Mouse (Mus musculus) urinary bladder, postnatal 25 days (tissue): ENCODE results near the gene Il17f.
"Not testable (repeated sequence)": the region's sequence is repeated elsewhere in the genome, so short reads cannot be mapped to it uniquely, and the experiment has no call there.

Experiments used
- DNase-seq: peaks from one replicate; pipeline ENCODE4 v3.0.0; 2022; ENCODE audit warnings: low spot score

The Il17f gene

DNA sequence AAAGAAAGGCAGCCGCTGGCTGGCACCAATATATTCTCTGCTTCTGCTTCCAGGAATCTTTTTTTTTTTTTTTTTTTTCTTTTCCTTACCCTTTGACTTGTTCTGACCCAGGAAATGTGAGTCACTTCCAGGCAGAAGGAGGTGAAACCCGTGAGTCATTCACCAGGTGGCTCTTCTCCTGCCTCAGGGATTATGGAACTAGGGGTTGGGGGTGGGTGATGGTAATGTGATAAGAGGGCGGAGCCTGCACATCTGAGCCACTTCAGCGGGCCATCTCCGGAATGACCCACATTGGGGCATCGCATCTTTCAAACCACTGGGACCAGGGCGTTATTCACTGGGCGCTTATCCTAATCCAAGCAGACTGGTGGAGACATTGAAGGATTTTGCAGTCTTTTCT lies 3.4 kb downstream of the Il17f start:
- no peak for DNase-seq

DNA sequence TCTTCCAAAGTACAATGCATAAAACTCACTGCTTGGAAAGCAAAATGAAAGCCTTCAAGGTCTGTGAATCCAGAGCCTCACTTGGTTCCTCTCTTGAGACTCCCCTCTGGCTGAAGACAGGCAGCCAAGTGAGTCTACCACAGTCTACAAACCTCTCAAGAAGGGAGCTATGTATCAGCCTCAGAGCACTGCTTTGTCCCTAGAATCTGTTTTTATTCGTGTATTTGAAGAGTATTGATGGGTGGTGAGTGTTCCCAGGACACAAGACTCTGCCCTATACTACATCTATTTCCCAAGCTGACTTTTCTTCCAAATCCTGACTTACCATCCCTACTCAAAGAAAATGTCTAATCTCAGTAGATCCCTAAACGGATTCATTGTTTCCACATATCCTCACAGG lies 12.1 kb downstream of the Il17f start:
- DNase-seq: no peak

DNA sequence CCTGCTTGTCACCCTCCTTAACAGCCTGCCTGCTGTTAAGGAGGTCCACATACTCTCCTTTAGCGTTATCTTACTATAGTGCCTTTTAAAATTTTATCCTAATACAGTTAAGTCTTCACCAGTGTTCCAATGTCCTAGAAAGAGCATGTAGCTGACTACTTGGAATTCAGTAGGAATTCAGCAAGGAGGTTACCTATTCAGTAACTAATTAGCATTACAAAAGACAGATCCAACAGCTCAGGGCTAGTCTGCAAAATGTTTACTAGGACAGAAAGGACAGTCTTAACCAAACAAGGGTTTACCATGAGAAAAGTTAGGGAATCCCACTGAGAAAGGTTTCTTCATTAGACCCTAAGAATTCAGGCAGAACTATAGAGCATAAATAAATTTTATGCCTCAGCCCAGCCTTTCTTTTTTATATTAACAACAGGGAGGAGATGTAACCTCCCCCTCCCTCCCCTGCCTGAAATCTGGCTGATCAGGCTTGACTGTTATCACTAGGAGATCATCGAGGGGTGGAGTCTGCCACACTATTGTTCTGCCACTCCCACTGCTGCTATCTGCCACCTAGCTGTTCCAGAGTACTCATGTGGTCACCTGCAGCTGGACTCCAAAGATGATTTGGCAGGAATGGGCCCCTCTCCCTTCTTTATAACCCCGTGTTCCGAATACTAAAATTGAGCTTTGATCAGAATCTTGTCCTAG lies 16.2 kb downstream of the Il17f start:
- DNase-seq: not testable (repeated sequence)

DNA sequence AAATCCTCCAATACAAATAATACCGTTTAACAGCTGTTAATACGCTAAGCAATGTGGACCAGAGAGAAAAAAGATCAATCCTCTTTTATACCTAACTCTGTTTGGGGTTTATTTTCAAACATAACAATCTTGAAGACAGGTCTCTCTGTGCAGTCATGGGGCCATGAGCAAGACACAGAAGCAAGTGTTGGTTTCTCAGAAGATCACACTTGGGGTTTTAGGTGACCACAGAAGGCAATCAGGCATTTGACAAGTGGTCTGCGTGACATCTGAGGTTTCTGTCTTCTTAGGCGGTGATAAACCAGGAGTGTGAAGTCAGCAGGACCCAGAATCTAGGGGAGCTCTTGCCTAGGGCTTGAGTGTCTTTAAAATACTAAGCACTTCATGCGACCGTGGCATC lies 23.9 kb downstream of the Il17f start:
- no peak for DNase-seq

DNA sequence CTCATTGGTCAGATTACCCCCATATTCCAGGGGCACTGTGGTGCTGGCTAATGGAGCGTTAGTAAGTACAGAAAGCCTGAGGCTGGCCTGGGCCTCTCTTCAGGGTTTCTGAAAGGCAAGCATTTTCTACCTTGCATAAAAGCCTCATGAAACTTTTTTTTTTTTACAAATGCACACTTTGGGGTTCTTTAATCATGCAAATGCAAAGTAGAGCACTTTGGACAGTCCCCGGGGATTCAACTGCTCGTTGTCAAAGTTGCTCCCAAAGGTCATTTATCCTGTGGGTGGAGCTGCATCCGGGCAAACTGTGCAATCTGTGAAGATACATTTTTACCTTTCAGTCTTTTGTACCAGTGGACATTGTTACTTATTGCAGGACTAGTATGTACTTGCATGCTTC lies 29.0 kb downstream of the Il17f start:
- DNase-seq: no peak

DNA sequence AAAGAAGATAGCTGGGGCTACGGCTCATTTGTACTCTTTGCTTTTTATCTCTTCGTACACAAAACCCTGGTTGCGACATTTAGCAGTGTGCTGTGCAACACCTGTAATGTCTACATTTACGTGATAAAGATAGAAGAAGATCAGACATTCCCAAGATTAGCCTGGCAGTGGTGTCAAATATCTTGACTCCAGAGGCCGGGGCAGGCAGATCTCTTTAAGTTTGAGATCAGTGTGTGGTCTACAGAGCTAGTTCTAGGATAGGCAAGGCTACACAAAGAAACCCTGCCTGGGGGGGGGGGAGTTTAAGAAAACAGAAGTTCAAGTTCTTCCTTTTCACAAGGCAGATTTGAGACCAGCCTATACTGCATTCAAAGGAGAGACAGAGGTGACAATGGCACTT lies 30.1 kb downstream of the Il17f start:
- DNase-seq: no peak

DNA sequence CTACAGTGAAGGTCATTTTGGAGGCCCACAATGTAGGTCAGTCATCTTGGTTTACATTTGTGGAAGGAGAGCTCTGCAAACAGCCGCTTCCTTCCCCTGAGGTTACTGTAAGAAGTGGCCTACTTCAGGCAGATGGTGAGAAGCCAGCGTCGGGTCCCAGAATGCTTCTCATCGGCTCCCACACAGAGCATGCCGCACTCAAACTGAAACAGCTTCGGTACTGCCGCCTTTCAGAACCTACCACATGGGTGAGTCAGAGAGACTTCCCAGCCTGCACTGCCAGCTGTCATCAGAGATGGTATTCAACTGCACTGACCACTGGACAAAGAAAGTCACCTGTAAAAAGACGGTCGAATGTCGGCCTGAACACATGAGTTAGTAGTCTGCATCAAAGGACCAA lies 30.6 kb downstream of the Il17f start:
- DNase-seq: no peak

DNA sequence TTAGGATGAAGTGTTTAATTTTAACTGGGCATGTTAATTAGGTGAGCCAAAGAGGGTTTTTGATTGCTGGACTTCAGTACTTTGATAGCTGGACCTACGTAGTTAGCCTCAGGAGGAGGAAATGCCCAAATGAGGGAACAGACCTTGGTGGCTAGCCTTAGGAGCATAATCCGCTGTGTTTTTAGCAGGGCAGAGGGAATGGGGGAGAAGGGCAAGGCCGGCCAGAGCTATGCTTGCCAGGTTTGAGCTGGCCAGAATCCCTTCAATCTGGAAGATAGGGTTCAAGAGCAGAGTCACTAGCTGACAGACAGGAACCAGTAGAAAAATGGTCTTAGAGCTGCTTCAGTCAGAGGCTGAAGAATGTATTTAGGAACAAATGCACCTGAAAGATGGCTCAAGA lies 32.8 kb downstream of the Il17f start:
- DNase-seq: no peak

DNA sequence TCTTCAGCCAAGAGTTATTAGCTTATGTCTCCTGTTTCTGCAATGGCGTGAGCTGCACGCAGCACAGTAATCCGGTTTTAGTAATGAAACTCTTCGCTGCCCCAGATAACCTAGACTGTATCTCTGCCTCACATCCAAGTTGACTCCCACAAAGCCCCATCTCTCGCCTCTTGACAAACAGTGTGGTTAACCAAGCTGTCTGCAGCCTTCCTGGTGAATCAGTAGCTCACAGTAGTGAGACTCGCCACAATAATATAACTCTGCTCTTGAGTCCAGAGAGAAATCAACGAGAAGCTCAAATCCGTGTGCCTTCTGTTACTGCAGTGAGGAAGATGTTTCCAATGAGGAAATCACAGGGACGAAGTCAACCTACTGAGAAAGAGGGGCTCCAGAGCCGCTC lies 36.0 kb downstream of the Il17f start:
- DNase-seq: no peak

DNA sequence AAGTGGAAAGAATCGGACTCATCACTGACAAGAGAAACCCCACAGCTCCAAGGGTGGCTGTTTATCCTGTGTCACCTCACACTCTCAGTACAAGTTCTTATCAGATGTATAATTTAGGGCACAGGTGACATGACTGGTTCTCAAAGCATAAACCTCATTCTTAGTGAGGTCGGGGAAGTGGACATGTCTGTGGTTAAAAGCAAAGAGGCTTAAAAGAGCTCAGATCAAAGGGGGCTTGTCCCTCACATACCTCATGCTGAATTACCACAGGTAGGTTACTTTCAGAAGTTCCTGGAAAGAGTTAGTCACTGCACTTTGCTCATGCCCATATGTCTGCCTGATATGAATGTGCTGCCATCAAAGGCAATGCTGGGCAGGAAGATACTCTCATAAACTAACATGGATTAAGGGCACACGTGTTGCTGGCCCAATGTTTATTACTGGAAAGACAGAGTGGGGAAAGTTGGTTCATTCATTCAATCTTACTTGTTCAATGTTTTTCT lies 49.9 kb downstream of the Il17f start:
- DNase-seq: no peak

DNA sequence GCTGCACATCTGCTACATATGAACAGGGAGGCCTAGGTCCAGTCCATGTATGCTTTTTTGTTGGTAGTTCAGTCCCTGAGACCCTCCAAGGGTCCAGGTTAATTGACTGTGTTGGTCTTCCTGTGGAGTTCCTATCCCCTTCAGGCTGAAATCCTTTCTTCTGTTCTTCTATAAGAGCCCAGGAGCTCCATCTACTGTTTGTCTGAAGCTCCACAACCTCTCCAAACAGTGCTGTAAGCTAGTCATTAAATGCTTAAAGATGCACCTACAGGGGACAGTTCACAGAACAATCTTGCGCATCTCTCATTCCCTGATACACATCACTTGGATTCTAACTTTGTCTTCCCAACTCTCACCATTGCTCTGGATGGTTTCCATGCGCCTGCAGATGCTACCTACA lies 51.9 kb downstream of the Il17f start:
- DNase-seq: no peak

DNA sequence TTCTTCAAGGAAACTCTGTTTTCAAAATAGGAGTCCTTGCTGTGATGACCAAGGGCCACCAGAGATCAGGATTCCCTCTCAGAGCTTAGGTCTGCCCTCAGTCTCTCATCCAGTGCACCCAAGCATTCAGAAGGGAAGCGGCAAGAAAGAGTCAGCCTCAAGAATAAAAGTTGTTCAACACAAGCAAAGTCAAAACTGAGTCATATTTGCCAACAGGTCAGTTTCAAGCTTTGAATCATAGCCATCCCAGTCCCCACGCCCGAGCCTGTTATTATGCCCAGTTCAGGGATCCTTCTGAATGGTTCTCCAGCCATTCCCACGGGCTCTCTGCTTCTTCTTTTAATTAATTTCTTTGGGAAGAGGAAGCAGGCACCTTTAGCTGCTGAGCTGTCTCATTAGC lies 53.8 kb downstream of the Il17f start:
- DNase-seq: no peak

DNA sequence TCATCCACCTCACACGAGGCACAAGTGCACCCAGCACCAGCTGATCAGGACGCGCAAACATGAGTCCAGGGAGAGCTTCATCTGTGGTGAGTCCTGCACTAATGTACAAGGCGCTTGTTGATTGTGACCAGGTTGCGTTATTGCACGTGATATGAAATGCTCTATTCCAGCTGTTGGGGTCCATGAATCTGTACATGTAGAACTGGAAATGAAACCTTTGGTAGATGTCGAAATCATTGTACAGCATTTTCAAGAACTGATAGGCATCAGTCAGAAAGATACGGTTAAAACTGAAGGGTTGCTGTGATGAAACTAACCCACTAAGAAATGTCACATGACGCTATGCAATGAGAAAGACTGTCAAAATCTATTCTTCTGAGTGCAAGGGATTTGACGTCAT lies 59.5 kb downstream of the Il17f start, which contains the start of gene Il17a:
Gene Il17a (plus strand): TSS at position 3 of the 400 bp plus-strand sequence.
- DNase-seq: no peak
